Mouse (Mus musculus) layer of hippocampus, postnatal 36 days (tissue): ENCODE data around the gene Ubox5. TPM values are rescaled to one million over a fixed set of nuclear protein-coding genes. Genes with fewer than 3 reads are reported as not detected.
"Not testable (repeated sequence)": the region's sequence is repeated elsewhere in the genome, so short reads cannot be mapped to it uniquely, and the experiment has no call there.

Experiments used
- DNase-seq, 2 experiments: peaks; one replicate each; pipeline ENCODE4 v3.0.0; 2022
- total RNA-seq, 2 experiments: library from RNA; stranded (reverse); gene quantifications; 2 replicates each; pipeline ENCODE4 v1.2.3; 2021

Ubox5 gene
- total RNA-seq, 2 experiments from 2014 or later, result 9.7 to 10.6 TPM

GRCm38 (mm10) chr2:130577021-130577420 lies 52.8 kb downstream of the Ubox5 start:
- no peak for DNase-seq

DNA sequence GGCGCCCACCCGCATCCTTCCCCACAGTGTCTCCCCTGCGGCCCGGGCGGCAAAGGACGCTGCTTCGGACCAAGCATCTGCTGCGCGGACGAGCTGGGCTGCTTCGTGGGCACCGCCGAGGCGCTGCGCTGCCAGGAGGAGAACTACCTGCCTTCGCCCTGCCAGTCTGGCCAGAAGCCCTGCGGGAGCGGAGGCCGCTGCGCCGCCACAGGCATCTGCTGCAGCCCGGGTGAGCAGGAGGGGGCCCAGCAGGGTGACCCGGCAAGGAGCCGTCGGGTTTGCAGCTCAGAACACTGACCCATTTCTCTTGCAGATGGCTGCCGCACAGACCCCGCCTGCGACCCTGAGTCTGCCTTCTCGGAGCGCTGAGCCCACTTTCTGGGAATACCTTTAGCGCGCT lies 53.3 kb downstream of the Ubox5 start:
- not testable (repeated sequence) for DNase-seq

GRCm38 (mm10) chr2:130575873-130576272 lies 54.0 kb downstream of the Ubox5 start, which contains the start of gene Oxt:
Gene Oxt (plus strand): TSS chr2:130576173.
- DNase-seq, result no peak

DNA sequence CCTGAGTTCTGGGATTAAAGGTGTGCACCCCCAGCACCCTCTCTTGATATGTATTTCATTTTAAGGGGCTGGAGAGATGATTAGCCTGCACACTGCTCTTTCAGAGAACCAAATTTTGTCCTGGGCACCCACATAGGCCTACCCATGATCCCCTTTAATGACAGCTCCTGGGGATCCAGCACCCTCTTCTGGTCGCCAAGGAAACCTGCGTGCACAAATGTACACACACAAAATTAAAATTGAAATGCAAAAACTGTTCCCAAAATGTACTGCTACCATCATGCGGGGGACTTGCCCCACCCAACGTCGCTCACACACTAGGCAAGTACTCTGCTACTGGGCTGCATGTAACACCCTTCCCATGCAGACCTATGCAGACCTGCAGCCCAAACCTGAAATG lies 54.9 kb downstream of the Ubox5 start:
- DNase-seq, result no peak

DNA sequence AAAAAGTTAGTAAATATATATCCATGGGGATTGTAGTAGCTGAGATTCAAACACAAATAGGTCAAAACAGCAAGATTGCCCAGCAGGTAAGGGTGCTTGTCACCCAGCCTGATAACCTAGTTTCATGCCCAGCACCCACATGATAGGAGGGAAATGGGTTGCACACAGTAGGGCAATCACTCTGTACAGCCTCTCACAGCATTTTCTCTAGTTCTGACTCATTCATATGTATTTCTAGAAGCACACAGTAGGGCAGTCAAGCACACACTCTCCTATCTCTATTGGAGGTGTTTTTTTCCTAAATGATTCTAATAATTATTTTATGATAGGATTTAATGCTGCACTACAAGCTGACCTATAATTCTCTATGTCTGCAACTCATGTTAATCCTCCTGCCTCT lies 59.9 kb downstream of the Ubox5 start:
- no peak for DNase-seq

- no peak for DNase-seq
Observed at GRCm38 (mm10) chr2:130568921-130569320, 60.9 kb downstream of the Ubox5 start.

DNA sequence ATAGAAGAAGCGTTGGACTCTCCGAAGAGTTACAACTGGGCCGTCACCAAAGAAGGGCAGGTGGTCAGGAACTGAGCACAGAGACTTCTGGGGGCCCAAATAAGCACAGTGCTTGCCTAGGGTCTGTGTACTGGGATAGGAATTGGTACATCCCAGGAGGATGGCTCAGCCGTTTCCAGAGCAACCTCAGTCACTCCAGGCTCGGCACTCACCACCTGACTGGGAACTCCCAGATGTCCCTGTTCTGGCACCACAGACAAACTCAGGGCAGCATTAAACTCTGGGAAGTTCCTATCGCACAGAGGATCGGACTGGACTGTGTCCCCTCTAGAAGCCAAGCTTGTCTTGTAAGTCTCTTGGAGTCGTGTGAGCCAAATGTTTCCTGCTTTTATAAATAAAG lies 64.9 kb downstream of the Ubox5 start:
- DNase-seq, result peak in 1 of 2 experiments; percentile 32

GRCm38 (mm10) chr2:130564063-130564462 lies 65.8 kb downstream of the Ubox5 start:
- no peak for DNase-seq

- peak; percentile 94 for DNase-seq
Observed at GRCm38 (mm10) chr2:130563212-130564055, 66.4 kb downstream of the Ubox5 start, which contains the start of gene Mrps26. Gene Mrps26 (plus strand): TSS chr2:130563742.

GRCm38 (mm10) chr2:130558015-130558414 lies 71.8 kb downstream of the Ubox5 start:
- no peak for DNase-seq

DNA sequence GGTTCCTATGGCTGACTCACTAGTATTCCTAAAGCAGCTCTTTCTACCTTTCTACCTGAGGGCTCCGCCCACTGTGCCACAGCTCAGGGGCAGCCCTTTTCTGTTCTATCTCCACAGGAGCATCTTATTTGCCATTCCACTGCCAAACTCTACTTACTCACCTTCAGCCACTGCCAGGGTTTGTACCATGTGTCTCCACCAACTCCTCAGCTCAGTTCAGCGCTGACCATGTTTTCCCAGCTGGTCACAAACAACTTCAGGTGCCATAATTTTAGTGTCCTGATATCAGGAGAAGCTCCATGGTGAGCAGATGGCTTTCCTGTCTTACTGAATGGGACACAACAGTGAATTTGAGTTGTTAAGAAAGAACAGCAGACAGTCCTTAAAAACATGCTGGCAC lies 72.4 kb downstream of the Ubox5 start:
- DNase-seq, result no peak

DNA sequence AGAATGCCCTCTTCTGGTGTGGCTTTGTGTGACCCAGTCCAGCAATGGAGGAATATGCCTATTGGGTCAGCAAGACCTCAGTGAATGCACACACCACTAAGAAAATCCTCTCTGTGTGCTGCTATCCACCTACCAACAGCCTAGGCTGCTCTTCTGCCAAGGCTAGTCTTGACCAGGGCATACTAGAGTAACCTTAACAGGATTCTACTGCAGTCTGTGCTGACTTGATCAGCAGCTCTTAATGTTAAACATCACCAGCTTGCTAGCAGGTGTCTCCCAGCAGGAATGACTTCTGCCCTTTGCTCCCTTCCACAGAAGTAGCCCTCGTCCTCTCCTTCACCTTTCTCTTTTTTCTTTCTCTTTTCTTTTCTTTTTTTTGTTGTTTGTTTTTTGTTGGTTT lies 73.5 kb downstream of the Ubox5 start:
- no peak for DNase-seq

- no peak for DNase-seq
Observed at GRCm38 (mm10) chr2:130554841-130555240, 75.0 kb downstream of the Ubox5 start.

DNA sequence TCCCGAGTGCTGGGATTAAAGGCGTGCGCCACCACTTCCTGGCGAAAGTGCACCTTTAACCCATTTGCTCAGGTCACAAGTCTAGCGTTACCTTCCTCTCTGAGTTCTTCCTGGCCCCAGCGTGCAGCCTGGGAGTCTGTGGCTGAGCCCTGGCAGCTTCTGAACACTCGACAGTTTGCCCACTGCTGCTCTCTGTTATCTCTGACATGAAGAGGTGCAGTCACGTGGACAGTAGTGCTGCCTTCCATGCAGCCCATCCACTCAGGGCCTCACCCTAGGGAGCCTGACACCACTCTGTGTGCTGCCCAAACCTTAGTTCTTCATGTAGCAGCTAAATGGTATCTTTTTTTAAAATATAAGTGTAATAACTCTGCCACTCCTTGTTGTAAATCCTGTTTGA lies 82.9 kb downstream of the Ubox5 start:
- DNase-seq, result no peak

DNA sequence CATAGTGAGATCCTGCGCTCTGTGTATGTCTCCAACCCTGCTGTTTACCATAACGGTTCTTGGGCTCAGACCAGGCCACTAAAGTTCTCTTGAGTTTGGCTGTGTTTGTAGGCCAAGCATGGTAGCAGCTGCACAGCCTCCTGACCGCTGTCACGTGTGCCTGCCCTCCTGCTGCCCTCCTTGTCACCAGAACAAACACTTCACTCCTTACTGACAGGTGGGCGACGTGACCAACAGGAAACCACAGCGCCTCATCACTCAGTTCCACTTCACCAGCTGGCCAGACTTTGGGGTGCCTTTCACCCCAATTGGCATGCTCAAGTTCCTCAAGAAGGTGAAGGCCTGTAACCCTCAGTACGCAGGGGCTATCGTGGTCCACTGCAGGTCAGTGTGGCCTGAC lies 89.6 kb downstream of the Ubox5 start:
- no peak for DNase-seq

Other genes starting within 250 kb of the Ubox5 start
- gene Cpxm1, start 232.5 kb downstream of the Ubox5 start, total RNA-seq, result 1 to 10 TPM; 6.0 to 8.0 TPM
- gene Gm28372, start 224.8 kb downstream of the Ubox5 start, total RNA-seq, result not detected
- not detected for gene 1700020A23Rik, start 224.8 kb downstream of the Ubox5 start, total RNA-seq
- not detected for gene Tmem239, start 223.6 kb downstream of the Ubox5 start, total RNA-seq
- 10 to 100 TPM; 85.2 to 98.0 TPM for gene Vps16, start 205.7 kb downstream of the Ubox5 start, total RNA-seq
- 10 to 100 TPM; 23.1 to 26.0 TPM for gene Pced1a, start 205.3 kb downstream of the Ubox5 start, total RNA-seq
- 100 to 1,000 TPM; 318 to 339 TPM for gene Ptpra, start 179.8 kb downstream of the Ubox5 start, total RNA-seq
- gene Mrps26, start 66.3 kb downstream of the Ubox5 start, total RNA-seq, result 10 to 100 TPM; 84.4 to 85.8 TPM
- not detected for gene Oxt, start 53.9 kb downstream of the Ubox5 start, total RNA-seq
- 1 to 10 TPM in 1 of 2 experiments, under 1 TPM in 1; 0.73 to 1.8 TPM for gene Avp, start 47.5 kb downstream of the Ubox5 start, total RNA-seq
- 10 to 100 TPM in 1 of 2 experiments, 1 to 10 TPM in 1; 8.2 to 10.2 TPM for gene Fastkd5, start within 50 bp of the Ubox5 start, total RNA-seq
- 100 to 1,000 TPM; 172 to 184 TPM for gene Lzts3, start 12.8 kb upstream of the Ubox5 start, total RNA-seq
- gene Ddrgk1, start 34.6 kb upstream of the Ubox5 start, total RNA-seq, result 10 to 100 TPM; 83.9 to 84.7 TPM
- 10 to 100 TPM; 34.1 to 39.2 TPM for gene Itpa, start 37.6 kb upstream of the Ubox5 start, total RNA-seq
- under 1 TPM; 0.56 to 0.85 TPM for gene Slc4a11, start 67.5 kb upstream of the Ubox5 start, total RNA-seq